Mouse (Mus musculus) megakaryocyte, embryonic 14.5 days (primary cell): Measurements from ENCODE around the gene Prrg2.

Source experiments
- FLI1 ChIP-seq: IDR thresholded peaks from 2 replicates; pipeline ENCODE4 v1.6.1; 2012; ENCODE audit warnings: low read length, inconsistent platforms, mixed read lengths
- GATA1 ChIP-seq: IDR thresholded peaks from 3 replicates; pipeline ENCODE4 v1.6.1; 2012; ENCODE audit warnings: mixed read lengths, low read length, inconsistent platforms, borderline replicate concordance

DNA sequence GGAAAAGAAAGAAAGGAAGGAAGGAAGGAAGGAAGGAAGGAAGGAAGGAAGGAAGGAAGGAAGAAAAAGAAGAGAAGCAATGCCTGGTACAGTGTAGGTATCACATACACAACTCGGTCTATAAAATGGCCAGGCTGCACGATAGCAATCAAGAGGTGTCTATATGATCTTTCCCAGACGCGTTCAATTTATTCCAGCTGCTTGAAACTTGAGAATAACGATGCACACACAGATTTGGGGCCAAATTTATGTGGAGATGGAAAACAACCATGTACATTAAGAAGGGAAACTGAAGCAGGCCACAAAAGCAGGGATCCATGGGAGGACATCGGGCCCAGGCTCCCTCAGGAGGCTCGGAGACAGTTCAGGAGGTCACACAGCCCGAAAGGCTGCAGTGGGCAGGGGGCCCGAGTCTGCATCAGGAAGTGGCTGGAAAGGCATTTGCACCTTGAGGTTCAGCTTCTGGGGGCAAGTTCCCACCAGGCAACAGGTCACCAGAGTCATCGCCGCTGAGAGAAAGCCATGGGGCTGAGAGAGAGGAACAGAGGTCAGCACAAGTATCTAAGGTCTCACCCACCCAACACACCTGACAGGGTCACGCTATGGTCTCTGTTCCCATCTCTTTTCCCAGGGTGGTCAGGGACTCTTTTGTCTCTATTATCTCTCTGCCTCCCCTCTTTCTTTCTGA is 30.5 kb upstream of the Prrg2 start:
- TF ChIP-seq FLI1, result no peak
- no peak for TF ChIP-seq GATA1
